9 mouse cellular contexts compared by ENCODE assay signal in the genomic region with DNA sequence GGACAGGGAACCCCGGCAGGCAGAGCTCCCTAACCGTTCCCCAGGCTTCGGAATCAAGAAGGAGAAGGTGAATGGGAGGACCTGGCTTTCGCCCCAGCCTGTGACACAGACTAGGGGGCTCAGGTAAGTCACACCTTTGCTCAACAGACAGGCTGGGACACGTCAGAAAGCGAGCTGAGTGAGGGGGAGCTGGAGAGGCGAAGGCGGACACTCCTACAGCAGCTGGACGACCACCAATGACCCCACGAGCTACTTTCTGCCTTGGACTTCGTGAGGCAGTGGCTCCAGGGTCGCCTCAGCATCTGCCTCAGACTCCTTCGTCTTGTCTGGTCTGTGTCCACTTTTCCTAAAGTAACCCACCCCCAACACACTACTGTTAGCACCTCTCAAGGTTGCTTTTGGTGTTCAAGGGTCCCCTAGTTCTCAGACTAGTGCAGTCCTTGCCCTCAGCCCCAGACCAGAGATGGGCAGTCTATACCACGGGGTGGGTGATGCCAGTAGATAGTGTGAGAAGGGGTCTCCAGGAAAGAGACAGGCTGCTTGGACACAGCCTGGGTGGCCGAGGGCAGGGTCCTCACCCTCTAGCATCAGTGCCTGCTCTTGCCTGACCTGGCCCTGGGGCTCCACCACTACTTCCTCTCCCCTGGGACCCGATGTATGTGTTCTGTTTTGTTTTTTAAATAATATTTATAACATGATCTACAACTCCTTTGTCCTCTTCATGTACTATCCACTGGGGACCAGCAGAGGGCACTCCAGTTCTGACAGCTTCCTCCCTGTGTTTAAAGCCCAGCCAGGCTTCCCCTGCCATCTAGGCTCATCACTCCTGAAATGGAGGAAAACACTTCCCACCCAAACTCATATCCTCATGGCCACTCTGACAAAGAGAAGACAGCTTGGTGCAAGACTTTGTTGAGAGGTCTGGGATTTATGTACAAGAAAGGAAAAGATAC. TPM values are rescaled to one million over a fixed set of nuclear protein-coding genes. Genes with fewer than 3 reads are reported as not detected.
DNase-seq lines count a peak whose midpoint lies in the region; ATAC-seq and TF ChIP-seq lines count a peak whose summit lies in the region.
"Had no signal": no experiment of that assay in that cellular context is flagged by ENCODE, and none has a peak within 500 bp of the region (broad histone marks: within the 10 kb centered on the region; RNA-seq: fewer than 3 reads in every experiment).

No protein-coding gene starts in this region.

- ATAC-seq in G1E (ENCODE audit: extremely low read depth, insufficient number of reproducible peaks, low FRiP score, poor library complexity, severe bottlenecking) = no peak
- peak; percentile 84 for ATAC-seq in forebrain, postnatal 0 days
- ATAC-seq in lung, postnatal 0 days = peak; percentile 62

- WGBS in forebrain, postnatal 0 days = 78% methylated on average over 16 of the region's 16 CpGs
- 69% methylated on average over 16 of the region's 16 CpGs for WGBS in lung, postnatal 0 days

- peak overlapping the region; percentile 47; the same call in 1 of the 2 replicates for H3K9ac ChIP-seq in forebrain, postnatal 0 days
- H3K9ac ChIP-seq in lung, postnatal 0 days (replicated peaks; ENCODE audit: low read depth) = 0 out of 2 replicates have a peak overlapping the region, but pooled peaks have one; percentile 16
- H3K9ac ChIP-seq: liver, embryonic 13.5 days had no signal

- peaks cover 63% of the 10 kb centered on the region for H3K36me3 ChIP-seq in G1E (replicated peaks)
- H3K36me3 ChIP-seq in forebrain, postnatal 0 days (ENCODE audit: insufficient read depth) = peaks cover 88% of the 10 kb centered on the region
- H3K36me3 ChIP-seq in lung, postnatal 0 days (ENCODE audit: insufficient read depth, low read length) = peaks cover 28% of the 10 kb centered on the region; the same call in 1 of the 2 replicates

- DNase-seq in G1E (ENCODE audit: low spot score) = peak; percentile 34
- DNase-seq in cerebellum, adult 11-12 months = peak; percentile 67
- peak; percentile 91 for DNase-seq in forebrain, postnatal 0 days
- DNase-seq in heart, postnatal 4 days = peak; percentile 89
- peak; percentile 81 to 84 for DNase-seq in layer of hippocampus, adult 2 months (ENCODE audit: low spot score in 2 of 2)
- peak; percentile 88 for DNase-seq in lung, postnatal 0 days (ENCODE audit: low spot score)
- DNase-seq in retina, adult 2 months (ENCODE audit: low read depth, low spot score) = peak; percentile 53
- peak; percentile 79 for DNase-seq in thymus, postnatal 25 days
- DNase-seq: liver, embryonic 13.5 days had no signal

- no peaks in the 10 kb centered on the region for H3K9me3 ChIP-seq in G1E (replicated peaks)
- no peaks in the 10 kb centered on the region for H3K9me3 ChIP-seq in forebrain, postnatal 0 days (ENCODE audit: low read length)
- no peaks in the 10 kb centered on the region for H3K9me3 ChIP-seq in lung, postnatal 0 days (ENCODE audit: low read length)
- H3K9me3 ChIP-seq: liver, embryonic 13.5 days had no signal

- peak; percentile 44; the same call in 1 of the 2 replicates for TF ChIP-seq CTCF in G1E (IDR thresholded peaks at IDR 0.05; ENCODE audit: low read depth, low read length)
- TF ChIP-seq CTCF in forebrain, postnatal 0 days (IDR thresholded peaks at IDR 0.05; ENCODE audit: low read depth) = peak; percentile 89
- peak; percentile 90 for TF ChIP-seq CTCF in layer of hippocampus, adult 2 months (conservative IDR thresholded peaks at IDR 0.05)
- TF ChIP-seq CTCF in lung, postnatal 0 days (IDR thresholded peaks at IDR 0.05) = peak; percentile 85

- H3K27me3 ChIP-seq in G1E (ENCODE audit: insufficient read depth, low read length) = peaks cover 3% of the 10 kb centered on the region
- no peaks in the 10 kb centered on the region for H3K27me3 ChIP-seq in forebrain, postnatal 0 days (ENCODE audit: insufficient read depth, low read length)
- H3K27me3 ChIP-seq in lung, postnatal 0 days (replicated peaks; ENCODE audit: insufficient read depth, low read length) = no peaks in the 10 kb centered on the region
- H3K27me3 ChIP-seq: liver, embryonic 13.5 days had no signal

- H3K4me3 ChIP-seq in G1E (ENCODE audit: low read depth, low read length) = no peak overlapping the region
- H3K4me3 ChIP-seq in forebrain, postnatal 0 days (ENCODE audit: low read depth, low read length) = no peak overlapping the region
- no peak overlapping the region for H3K4me3 ChIP-seq in layer of hippocampus, adult 2 months
- H3K4me3 ChIP-seq in lung, postnatal 0 days (ENCODE audit: low read depth, low read length) = no peak overlapping the region
- H3K4me3 ChIP-seq: liver, embryonic 13.5 days had no signal

- H3K4me2 ChIP-seq in forebrain, postnatal 0 days (ENCODE audit: low read depth) = no peak overlapping the region
- no peak overlapping the region for H3K4me2 ChIP-seq in lung, postnatal 0 days (replicated peaks; ENCODE audit: low read depth, low read length)
- H3K4me2 ChIP-seq: liver, embryonic 13.5 days had no signal

- no peak for TF ChIP-seq EP300 in lung, postnatal 0 days (IDR thresholded peaks at IDR 0.05)

- peak overlapping the region; percentile 89 for H3K27ac ChIP-seq in forebrain, postnatal 0 days (ENCODE audit: low read depth, low read length)
- H3K27ac ChIP-seq in layer of hippocampus, adult 2 months = peak overlapping the region; percentile 65
- peak overlapping the region; percentile 80 for H3K27ac ChIP-seq in lung, postnatal 0 days (ENCODE audit: low read length)
- H3K27ac ChIP-seq: liver, embryonic 13.5 days had no signal

- H3K4me1 ChIP-seq in G1E (ENCODE audit: insufficient read depth, low read depth, low read length) = no peaks in the 10 kb centered on the region
- no peaks in the 10 kb centered on the region for H3K4me1 ChIP-seq in forebrain, postnatal 0 days (ENCODE audit: insufficient read depth)
- H3K4me1 ChIP-seq in lung, postnatal 0 days (ENCODE audit: insufficient read depth, low read depth, low read length) = 0 out of 2 replicates have a peak, but pooled peaks cover 3% of the 10 kb centered on the region

RNA-seq across cellular contexts. Expression of gene Fam186b, which starts 20.9 kb away (rescaled TPM):
- total RNA-seq in G1E (2014; fragmentation: Nextera tagmentation) (not detected in 2 replicates), G1E (2017) (0.12 TPM in 1 of 2 replicates, not detected in the other)
- polyA plus RNA-seq in G1E (2012) = not detected in 2 replicates
- 0.52 and 1.5 TPM in 2 replicates for total RNA-seq in forebrain, postnatal 0 days (2014; rRNA removed)
- 0.58 and 0.85 TPM in 2 replicates for polyA plus RNA-seq in forebrain, postnatal 0 days (2015; fragmentation: Nextera tagmentation; extraction: Ambion mirVana)
- total RNA-seq in heart, postnatal 4 days (2021) = under 1 TPM in 1 of 2 experiments, not detected in 1; 0.17 TPM
- total RNA-seq in layer of hippocampus, adult 2 months (2021) = 1 to 10 TPM; 1.2 to 1.9 TPM
- 0.07 TPM in 1 of 2 replicates, not detected in the other for polyA plus RNA-seq in lung, postnatal 0 days (2015; fragmentation: Nextera tagmentation; extraction: Ambion mirVana)
- polyA plus RNA-seq: liver, embryonic 13.5 days had no signal

RNA-seq across cellular contexts. Expression of gene Prpf40b, which starts 21.7 kb away (rescaled TPM):
- total RNA-seq in G1E (2014; fragmentation: Nextera tagmentation) (39.1 and 39.5 TPM in 2 replicates), G1E (2017) (10.1 and 13.1 TPM in 2 replicates)
- 47.2 and 53.8 TPM in 2 replicates for polyA plus RNA-seq in G1E (2012)
- 110 and 116 TPM in 2 replicates for total RNA-seq in forebrain, postnatal 0 days (2014; rRNA removed)
- 69.1 and 89.7 TPM in 2 replicates for polyA plus RNA-seq in forebrain, postnatal 0 days (2015; fragmentation: Nextera tagmentation; extraction: Ambion mirVana)
- total RNA-seq in heart, postnatal 4 days (2021) = 10 to 100 TPM; 36.5 to 41.4 TPM
- 100 to 1,000 TPM; 114 to 119 TPM for total RNA-seq in layer of hippocampus, adult 2 months (2021)
- 37.1 and 39.9 TPM in 2 replicates for polyA plus RNA-seq in lung, postnatal 0 days (2015; fragmentation: Nextera tagmentation; extraction: Ambion mirVana)

RNA-seq across cellular contexts. Expression of gene Fmnl3, which starts 53.7 kb away (rescaled TPM):
- total RNA-seq in G1E (2014; fragmentation: Nextera tagmentation) = 4.8 TPM in 1 of 2 replicates, not detected in the other
- 0.11 and 0.46 TPM in 2 replicates for total RNA-seq in G1E (2017)
- 0.07 and 0.08 TPM in 2 replicates for polyA plus RNA-seq in G1E (2012)
- total RNA-seq in forebrain, postnatal 0 days (2014; rRNA removed) = 11.2 and 14.2 TPM in 2 replicates
- polyA plus RNA-seq in forebrain, postnatal 0 days (2015; fragmentation: Nextera tagmentation; extraction: Ambion mirVana) = 7.3 and 8.6 TPM in 2 replicates
- 10 to 100 TPM; 42.6 to 44.4 TPM for total RNA-seq in heart, postnatal 4 days (2021)
- 1 to 10 TPM; 9.0 to 9.7 TPM for total RNA-seq in layer of hippocampus, adult 2 months (2021)
- polyA plus RNA-seq in lung, postnatal 0 days (2015; fragmentation: Nextera tagmentation; extraction: Ambion mirVana) = 25.8 and 30.7 TPM in 2 replicates

Comparison
In these comparisons a context has a peak if more than half of its experiments do, and no peak if none do; other contexts are left out.
1. DNase-seq: peak in every context shown above with its lines; median percentile 91 in forebrain, postnatal 0 days; 89 in heart, postnatal 4 days; 88 in lung, postnatal 0 days; 82 in layer of hippocampus, adult 2 months; 79 in thymus, postnatal 25 days; 67 in cerebellum, adult 11-12 months; 53 in retina, adult 2 months; 34 in G1E.